Mouse (Mus musculus) intestine, embryonic 16.5 days (tissue): ENCODE results near the gene Btbd35f30. TPM values are rescaled to one million over a fixed set of nuclear protein-coding genes. Genes with fewer than 3 reads are reported as not detected.
"Not testable (repeated sequence)": the region's sequence is repeated elsewhere in the genome, so short reads cannot be mapped to it uniquely, and the experiment has no call there.

Source experiments
- ATAC-seq: fragments of 200-750 bp; cut with Nextera tagmentation; 2 replicates; pipeline ENCODE4 v1.8.0; 2017; ENCODE audit warnings: moderate TSS enrichment, moderate library complexity
- H3K27ac ChIP-seq: fragments of 300-500 bp; sonication (generic); 2 replicates; pipeline ENCODE4 v1.5.1; 2014; ENCODE audit warnings: mild to moderate bottlenecking, low read length
- H3K27me3 ChIP-seq: fragments of 300-500 bp; sonication (generic); replicated peaks from 2 replicates; pipeline ENCODE4 v1.6.1; 2014; ENCODE audit warnings: low read length, control low read depth, mixed read lengths; ENCODE audit not compliant: control insufficient read depth, insufficient read depth
- H3K36me3 ChIP-seq: fragments of 300-500 bp; sonication (generic); 2 replicates; pipeline ENCODE4 v1.6.1; 2014; ENCODE audit warnings: low read length, control low read depth; ENCODE audit not compliant: control insufficient read depth, insufficient read depth
- H3K4me1 ChIP-seq: fragments of 300-500 bp; sonication (generic); 2 replicates; pipeline ENCODE4 v1.6.1; 2014; ENCODE audit warnings: low read length, control low read depth, mixed read lengths; ENCODE audit not compliant: control insufficient read depth, insufficient read depth
- H3K4me2 ChIP-seq: fragments of 300-500 bp; sonication (generic); 2 replicates; pipeline ENCODE4 v1.6.1; 2014; ENCODE audit warnings: low read depth, low read length, control low read depth
- H3K4me3 ChIP-seq: fragments of 300-500 bp; sonication (generic); 2 replicates; pipeline ENCODE4 v1.5.1; 2014; ENCODE audit warnings: mild to moderate bottlenecking, low read length
- H3K9ac ChIP-seq: fragments of 300-500 bp; sonication (generic); 2 replicates; pipeline ENCODE4 v1.6.1; 2014; ENCODE audit warnings: low read depth, low read length
- H3K9me3 ChIP-seq: fragments of 300-500 bp; sonication (generic); 2 replicates; pipeline ENCODE4 v1.6.1; 2016; ENCODE audit warnings: low read length, control low read depth; ENCODE audit not compliant: control insufficient read depth
- WGBS: fragments of 180-500 bp; shearing (Covaris S2); extraction: QIAGEN DNeasy Blood & Tissue Kit; methylation state at CpG from one replicate; pipeline ENCODE4 v1.1.7; 2014; 5-methylcytosine and 5-hydroxymethylcytosine counted together
- polyA plus RNA-seq: library from polyadenylated mRNA; unstranded; fragments of >200 nt; fragmentation: Nextera tagmentation; extraction: Ambion mirVana; gene quantifications from 2 replicates; pipeline ENCODE4 v1.2.1, GENCODE M21; 2015

Gene Btbd35f30
- polyA plus RNA-seq, result not detected in 2 replicates

DNA sequence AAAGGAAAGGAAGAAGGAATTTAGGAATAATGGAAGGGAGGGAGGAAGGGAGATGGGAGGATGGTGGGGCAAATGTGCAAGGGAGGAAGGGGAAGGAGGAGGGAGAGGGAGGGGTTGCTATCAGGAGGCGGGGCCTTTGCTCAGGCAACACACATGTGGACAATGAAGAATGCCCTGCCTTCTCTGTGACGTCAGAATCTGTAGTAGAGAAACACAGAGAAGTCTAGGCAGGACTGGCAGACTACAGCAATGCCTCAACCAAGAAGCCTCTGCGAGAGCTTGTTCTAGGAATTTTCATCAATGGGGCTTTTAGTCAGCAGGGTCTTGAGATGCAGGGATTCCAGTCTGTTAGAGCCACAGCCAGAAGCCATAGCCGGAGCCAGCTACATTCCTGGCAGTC, at the start of gene Btbd35f30:
TSS of gene Btbd35f30 (plus strand) at position 301 of the 400 bp plus-strand sequence.
- H3K9ac ChIP-seq, ATAC-seq, H3K9me3 ChIP-seq, H3K36me3 ChIP-seq, H3K4me3 ChIP-seq, H3K4me1 ChIP-seq, H3K4me2 ChIP-seq, H3K27me3 ChIP-seq, H3K27ac ChIP-seq: not testable (repeated sequence)
- no CpG with 5 or more reads among the region's 4 CpGs for WGBS

DNA sequence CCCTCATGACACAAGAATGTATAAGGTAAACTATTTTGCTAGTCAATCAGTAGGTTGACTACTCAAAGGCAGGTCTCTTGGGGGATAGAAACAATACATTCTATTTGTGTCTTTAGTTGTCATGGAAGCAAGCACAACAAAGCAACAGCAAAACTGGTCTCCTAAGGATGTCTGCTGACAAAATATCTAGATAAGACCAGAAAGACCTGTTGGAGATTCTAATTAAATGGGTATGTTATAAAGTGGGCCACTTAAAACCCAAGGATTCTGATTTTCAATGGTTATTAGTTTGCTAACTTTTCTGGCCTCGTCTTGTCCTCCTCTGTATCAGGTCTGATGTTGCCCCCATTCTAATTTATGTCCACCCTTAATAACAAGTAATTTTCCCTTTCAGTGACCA, 47.0 kb downstream of the Btbd35f30 start, which contains the start of gene Gm21789:
TSS of gene Gm21789 (plus strand) at position 301 of the 400 bp plus-strand sequence.
- not testable (repeated sequence) for H3K4me3 ChIP-seq, H3K27me3 ChIP-seq, H3K9ac ChIP-seq, ATAC-seq, H3K27ac ChIP-seq, H3K4me2 ChIP-seq, H3K36me3 ChIP-seq, H3K9me3 ChIP-seq, H3K4me1 ChIP-seq
- no CpG with 5 or more reads among the region's 1 CpGs for WGBS

Other genes starting within 250 kb of the Btbd35f30 start
- gene Gm5926, start 243.9 kb upstream of the Btbd35f30 start, polyA plus RNA-seq, result not detected in 2 replicates
- gene Btbd35f21, start 168.5 kb upstream of the Btbd35f30 start, polyA plus RNA-seq, result not detected in 2 replicates
- not detected in 2 replicates for gene Gm21789, start 47.1 kb downstream of the Btbd35f30 start, polyA plus RNA-seq
- gene Btbd35f5, start 79.3 kb downstream of the Btbd35f30 start, polyA plus RNA-seq, result not detected in 2 replicates